Mouse (Mus musculus) bone marrow macrophage, adult 2 months (primary cell): ENCODE results near the gene Phgdh. TPM values are rescaled to one million over a fixed set of nuclear protein-coding genes. Genes with fewer than 3 reads are reported as not detected.

ENCODE experiments used
- H3K27ac ChIP-seq: 2 replicates; pipeline ENCODE4 v1.5.1; 2012; ENCODE audit warnings: low read depth, low read length; ENCODE audit not compliant: insufficient read depth
- H3K4me1 ChIP-seq: 2 replicates; pipeline ENCODE4 v1.6.1; 2012; ENCODE audit warnings: low read length; ENCODE audit not compliant: control insufficient read depth, insufficient read depth
- H3K4me3 ChIP-seq: 2 replicates; pipeline ENCODE4 v1.5.1; 2012; ENCODE audit warnings: mild to moderate bottlenecking, low read length, moderate library complexity; ENCODE audit not compliant: insufficient read depth
- CTCF ChIP-seq: IDR thresholded peaks from 2 replicates; pipeline ENCODE4 v1.5.1; 2012; ENCODE audit warnings: low read depth, mild to moderate bottlenecking, low read length, moderate library complexity
- POLR2A ChIP-seq: IDR thresholded peaks from 2 replicates; pipeline ENCODE4 v1.6.1; 2012; ENCODE audit warnings: mild to moderate bottlenecking, low read depth, low read length, borderline replicate concordance
- polyA plus RNA-seq: library from polyadenylated mRNA; stranded (reverse); fragments of >200 nt; gene quantifications from 2 replicates; pipeline ENCODE4 v1.2.4, GENCODE M21; 2012; ENCODE audit not compliant: missing spikeins, insufficient read depth, insufficient read length

Phgdh gene
- polyA plus RNA-seq = 3.3 and 3.8 TPM in 2 replicates

- Histone ChIP-seq H3K4me1 (peaks cover 38% of the 10 kb centered on the region), H3K27ac (peak within 1 kb of the TSS; percentile 64), H3K4me3 (peak within 1 kb of the TSS; percentile 90)
These were observed at the start of gene Phgdh for GRCm38 (mm10) chr3:98339706-98340109. Gene Phgdh, minus strand, starts transcription at chr3:98339990.

GRCm38 (mm10) chr3:98389305-98389704 lies 49.5 kb upstream of the Phgdh start:
- Histone ChIP-seq H3K4me3 (no peak overlapping the region), H3K4me1 (no peaks in the 10 kb centered on the region), H3K27ac (no peak overlapping the region)
- TF ChIP-seq POLR2A (no peak), CTCF (no peak)

GRCm38 (mm10) chr3:98387756-98388155 lies 48.0 kb upstream of the Phgdh start:
- H3K27ac ChIP-seq = no peak overlapping the region
- TF ChIP-seq CTCF (no peak), POLR2A (no peak)
- H3K4me3 ChIP-seq = no peak overlapping the region
- H3K4me1 ChIP-seq = no peaks in the 10 kb centered on the region

GRCm38 (mm10) chr3:98387086-98387485 lies 47.3 kb upstream of the Phgdh start:
- no peak for TF ChIP-seq POLR2A
- no peak for TF ChIP-seq CTCF
- no peak overlapping the region for H3K27ac ChIP-seq
- no peaks in the 10 kb centered on the region for H3K4me1 ChIP-seq
- H3K4me3 ChIP-seq = no peak overlapping the region

GRCm38 (mm10) chr3:98383024-98383790 lies 43.4 kb upstream of the Phgdh start:
- TF ChIP-seq POLR2A (no peak), CTCF (no peak)
- Histone ChIP-seq H3K4me3 (peak overlapping the region; percentile 60), H3K27ac (no peak overlapping the region), H3K4me1 (no peaks in the 10 kb centered on the region; the same call in 1 of the 2 replicates)

- Histone ChIP-seq H3K4me3 (peak within 1 kb of the TSS; percentile 60), H3K27ac (no peak within 1 kb of the TSS), H3K4me1 (no peaks in the 10 kb centered on the region; the same call in 1 of the 2 replicates)
- TF ChIP-seq POLR2A = no peak
- no peak for TF ChIP-seq CTCF
These were observed 42.6 kb upstream of the Phgdh start, which contains the start of gene Zfp697 for GRCm38 (mm10) chr3:98382246-98382939. Gene Zfp697, plus strand, starts transcription at chr3:98382461.

- TF ChIP-seq CTCF = no peak
- no peak for TF ChIP-seq POLR2A
- no peak overlapping the region for H3K27ac ChIP-seq
- H3K4me3 ChIP-seq = peak overlapping the region; percentile 60
- H3K4me1 ChIP-seq = no peaks in the 10 kb centered on the region; the same call in 1 of the 2 replicates
These were observed 42.0 kb upstream of the Phgdh start for GRCm38 (mm10) chr3:98381677-98382245.

- H3K4me1 ChIP-seq = peaks cover 3% of the 10 kb centered on the region
- no peak for TF ChIP-seq POLR2A
- TF ChIP-seq CTCF = no peak
- no peak overlapping the region for H3K27ac ChIP-seq
- no peak overlapping the region for H3K4me3 ChIP-seq
These were observed 39.4 kb upstream of the Phgdh start for GRCm38 (mm10) chr3:98379236-98379635.

GRCm38 (mm10) chr3:98378267-98378666 lies 38.5 kb upstream of the Phgdh start:
- TF ChIP-seq CTCF = no peak
- TF ChIP-seq POLR2A = no peak
- Histone ChIP-seq H3K27ac (no peak overlapping the region), H3K4me1 (peaks cover 7% of the 10 kb centered on the region), H3K4me3 (no peak overlapping the region)

- H3K27ac ChIP-seq = no peak overlapping the region
- H3K4me3 ChIP-seq = no peak overlapping the region
- no peak for TF ChIP-seq POLR2A
- TF ChIP-seq CTCF = no peak
- peaks cover 7% of the 10 kb centered on the region for H3K4me1 ChIP-seq
These were observed 35.2 kb upstream of the Phgdh start for GRCm38 (mm10) chr3:98374980-98375379.
